ENCODE assay signal across 19 mouse cellular contexts in genomic region chr19:56676506-56676905, GRCm38 (mm10). TPM values are rescaled to one million over a fixed set of nuclear protein-coding genes. Genes with fewer than 3 reads are reported as not detected.
DNase-seq lines count a peak whose midpoint lies in the region; ATAC-seq and TF ChIP-seq lines count a peak whose summit lies in the region.
"Had no signal": no experiment of that assay in that cellular context is flagged by ENCODE, and none has a peak within 500 bp of the region (broad histone marks: within the 10 kb centered on the region; RNA-seq: fewer than 3 reads in every experiment).

No protein-coding gene starts in this region.

- H3K9ac ChIP-seq in lung, postnatal 0 days (replicated peaks; ENCODE audit: low read depth), result no peak overlapping the region
- no peak overlapping the region for H3K9ac ChIP-seq in forebrain, embryonic 13.5 days
- H3K9ac ChIP-seq: embryonic facial prominence, embryonic 13.5 days; hindbrain, embryonic 12.5 days; intestine, embryonic 15.5 days; midbrain, embryonic 13.5 days had no signal

- no peak for TF ChIP-seq EP300 in lung, postnatal 0 days (IDR thresholded peaks at IDR 0.05)

- no peak overlapping the region for H3K27ac ChIP-seq in lung, postnatal 0 days (ENCODE audit: low read length)
- no peak overlapping the region for H3K27ac ChIP-seq in forebrain, embryonic 13.5 days
- H3K27ac ChIP-seq: embryonic facial prominence, embryonic 13.5 days; hindbrain, embryonic 12.5 days; intestine, embryonic 15.5 days; layer of hippocampus, adult 2 months; midbrain, embryonic 13.5 days had no signal

- H3K4me2 ChIP-seq in lung, postnatal 0 days (replicated peaks; ENCODE audit: low read depth, low read length), result no peak overlapping the region
- H3K4me2 ChIP-seq in forebrain, embryonic 13.5 days, result no peak overlapping the region
- H3K4me2 ChIP-seq: embryonic facial prominence, embryonic 13.5 days; hindbrain, embryonic 12.5 days; intestine, embryonic 15.5 days; midbrain, embryonic 13.5 days had no signal

- no peaks in the 10 kb centered on the region for H3K27me3 ChIP-seq in lung, postnatal 0 days (replicated peaks; ENCODE audit: insufficient read depth, low read length)
- no peaks in the 10 kb centered on the region for H3K27me3 ChIP-seq in forebrain, embryonic 13.5 days
- H3K27me3 ChIP-seq: embryonic facial prominence, embryonic 13.5 days; hindbrain, embryonic 12.5 days; intestine, embryonic 15.5 days had no signal

- no peak for TF ChIP-seq CTCF in lung, postnatal 0 days (IDR thresholded peaks at IDR 0.05)

- peaks cover 4% of the 10 kb centered on the region; the same call in 1 of the 2 replicates for H3K4me1 ChIP-seq in lung, postnatal 0 days (ENCODE audit: insufficient read depth, low read depth, low read length)
- H3K4me1 ChIP-seq in forebrain, embryonic 13.5 days, result no peaks in the 10 kb centered on the region
- H3K4me1 ChIP-seq: hindbrain, embryonic 12.5 days; midbrain, embryonic 13.5 days had no signal

- no peaks in the 10 kb centered on the region for H3K36me3 ChIP-seq in lung, postnatal 0 days (ENCODE audit: insufficient read depth, low read length)
- H3K36me3 ChIP-seq in forebrain, embryonic 13.5 days (ENCODE audit: poor library complexity, severe bottlenecking), result no peaks in the 10 kb centered on the region
- H3K36me3 ChIP-seq: embryonic facial prominence, embryonic 13.5 days; hindbrain, embryonic 12.5 days; intestine, embryonic 15.5 days; midbrain, embryonic 13.5 days had no signal

- ATAC-seq in lung, postnatal 0 days, result peak; percentile 68
- no peak for ATAC-seq in forebrain, embryonic 13.5 days
- ATAC-seq: CD4-positive, CD25-positive, alpha-beta regulatory T cell, adult 4 months; intestine, embryonic 15.5 days; midbrain, embryonic 13.5 days had no signal

- DNase-seq in gastrocnemius, postnatal 14 days, result peak; percentile 50
- no peak for DNase-seq in gastrocnemius, adult 8-10 months (ENCODE audit: low spot score in 2 of 2)
- DNase-seq in lung, postnatal 0 days (ENCODE audit: low spot score), result peak; percentile 62
- no peak for DNase-seq in lung, postnatal 36 days
- peak; percentile 45 for DNase-seq in heart, adult 8-10 months (ENCODE audit: low spot score)
- DNase-seq in heart, postnatal 14 days, result peak; percentile 31 to 53
- DNase-seq in layer of hippocampus, postnatal 14 days (ENCODE audit: low spot score in 2 of 2), result no peak
- DNase-seq: adrenal gland, postnatal 36 days; right cerebral cortex, postnatal 14 days; thymus, postnatal 4 days had no signal

- H3K9me3 ChIP-seq in lung, postnatal 0 days (ENCODE audit: low read length), result no peaks in the 10 kb centered on the region
- H3K9me3 ChIP-seq in forebrain, embryonic 13.5 days (replicated peaks), result no peaks in the 10 kb centered on the region
- H3K9me3 ChIP-seq: embryonic facial prominence, embryonic 13.5 days; hindbrain, embryonic 12.5 days; intestine, embryonic 15.5 days; midbrain, embryonic 13.5 days had no signal

- intact Hi-C loops in gastrocnemius, postnatal 14 days (cut with DNase I; ENCODE audit: low total_unique reads), result no loop called here
- intact Hi-C loops in heart, postnatal 14 days (cut with DNase I), result loop anchor here (5.0 kb wide), 1 partner anchor 46 kb away; the partner anchor contains the start of gene Adrb1

- no peak overlapping the region for H3K4me3 ChIP-seq in lung, postnatal 0 days (ENCODE audit: low read depth, low read length)
- no peak overlapping the region for H3K4me3 ChIP-seq in forebrain, embryonic 13.5 days
- H3K4me3 ChIP-seq: embryonic facial prominence, embryonic 13.5 days; hindbrain, embryonic 12.5 days; intestine, embryonic 15.5 days; layer of hippocampus, adult 2 months; midbrain, embryonic 13.5 days had no signal

- WGBS in lung, postnatal 0 days, result 74% methylated on average over 4 of the region's 4 CpGs
- 87% methylated on average over 4 of the region's 4 CpGs for WGBS in forebrain, embryonic 13.5 days

RNA-seq across cellular contexts. Expression of gene Adrb1, which starts 45.5 kb away (rescaled TPM):
- total RNA-seq in gastrocnemius, postnatal 14 days (2021), result under 1 TPM; 0.27 to 0.53 TPM
- total RNA-seq in gastrocnemius, adult 8-10 months (2022), result under 1 TPM in 2 of 4 experiments, not detected in 2; 0.07 to 0.08 TPM
- polyA plus RNA-seq in lung, postnatal 0 days (2015; fragmentation: Nextera tagmentation; extraction: Ambion mirVana), result 12.6 and 14.7 TPM in 2 replicates
- total RNA-seq in heart, adult 8-10 months (2022), result 10 to 100 TPM; 19.4 to 26.8 (median 22.2) TPM
- 10 to 100 TPM; 23.2 to 24.2 TPM for total RNA-seq in heart, postnatal 14 days (2021)
- 0.39 and 0.77 TPM in 2 replicates for polyA plus RNA-seq in forebrain, embryonic 13.5 days (2015; fragmentation: Nextera tagmentation; extraction: Ambion mirVana)
- total RNA-seq in layer of hippocampus, postnatal 14 days (2021), result 10 to 100 TPM; 12.1 to 15.7 TPM
- total RNA-seq: common myeloid progenitor, adult 5-6 weeks; MEL had no signal
- polyA plus RNA-seq: CD4-positive, CD25-positive, alpha-beta regulatory T cell, adult 4 months had no signal

Comparison
In these comparisons a context has a peak if more than half of its experiments do, and no peak if none do; other contexts are left out.
1. DNase-seq: peak in gastrocnemius, postnatal 14 days (single experiment), lung, postnatal 0 days (single experiment), heart, adult 8-10 months (single experiment) and heart, postnatal 14 days (2 of 2); none in gastrocnemius, adult 8-10 months (0 of 2), lung, postnatal 36 days (single experiment) and layer of hippocampus, postnatal 14 days (0 of 2).
2. RNA of gene Adrb1, which starts 45.5 kb away (total RNA-seq): 19.4 to 26.8 TPM in heart, adult 8-10 months, 23.2 to 24.2 TPM in heart, postnatal 14 days and 12.1 to 15.7 TPM in layer of hippocampus, postnatal 14 days; 0.27 to 0.53 TPM in gastrocnemius, postnatal 14 days and 0.07 to 0.08 TPM in gastrocnemius, adult 8-10 months; every median in the first group is over 4 times any median in the second.